ENCODE assay signal across 11 mouse cellular contexts in genomic region chr6:55256500-55257191, GRCm38 (mm10). TPM values are rescaled to one million over a fixed set of nuclear protein-coding genes. Genes with fewer than 3 reads are reported as not detected.
A peak's percentile ranks its signal among the peaks of the same experiment; 100 is the strongest.
DNase-seq lines count a peak whose midpoint lies in the region; ATAC-seq lines count a peak whose summit lies in the region.
"Had no signal": no experiment of that assay in that cellular context is flagged by ENCODE, and none has a peak within 500 bp of the region (broad histone marks: within the 10 kb centered on the region; RNA-seq: fewer than 3 reads in every experiment).

No protein-coding gene starts in this region.

- ATAC-seq in megakaryocyte, adult 5-6 weeks (ENCODE audit: poor library complexity, severe bottlenecking): no peak
- no peak for ATAC-seq in embryonic facial prominence, embryonic 15.5 days (ENCODE audit: insufficient number of reproducible peaks, low FRiP score, low TSS enrichment, low read depth)
- ATAC-seq in midbrain, embryonic 15.5 days (replicated peaks): peak; percentile 81
- no peak for ATAC-seq in megakaryocyte-erythroid progenitor cell, adult 5-6 weeks (replicated peaks; ENCODE audit: low FRiP score, low TSS enrichment, poor library complexity, severe bottlenecking)

- no peak overlapping the region for H3K9ac ChIP-seq in embryonic facial prominence, embryonic 15.5 days
- no peak overlapping the region for H3K9ac ChIP-seq in midbrain, embryonic 15.5 days
- H3K9ac ChIP-seq: midbrain, embryonic 12.5 days had no signal

- H3K36me3 ChIP-seq in megakaryocyte, embryonic 14.5 days (replicated peaks; ENCODE audit: low read length): no peaks in the 10 kb centered on the region
- H3K36me3 ChIP-seq in embryonic facial prominence, embryonic 15.5 days: no peaks in the 10 kb centered on the region
- no peaks in the 10 kb centered on the region for H3K36me3 ChIP-seq in midbrain, embryonic 15.5 days (replicated peaks)
- H3K36me3 ChIP-seq: heart, embryonic 10.5 days had no signal

- H3K4me2 ChIP-seq in embryonic facial prominence, embryonic 15.5 days (replicated peaks): no peak overlapping the region
- no peak overlapping the region for H3K4me2 ChIP-seq in midbrain, embryonic 15.5 days
- H3K4me2 ChIP-seq: midbrain, embryonic 12.5 days had no signal

- H3K27ac ChIP-seq in embryonic facial prominence, embryonic 15.5 days (replicated peaks): peak overlapping the region; percentile 44
- H3K27ac ChIP-seq in midbrain, embryonic 15.5 days: no peak overlapping the region
- H3K27ac ChIP-seq: heart, embryonic 10.5 days; midbrain, embryonic 12.5 days had no signal

- peaks cover 88% of the 10 kb centered on the region for H3K4me1 ChIP-seq in megakaryocyte, embryonic 14.5 days
- peaks cover 53% of the 10 kb centered on the region for H3K4me1 ChIP-seq in embryonic facial prominence, embryonic 15.5 days
- H3K4me1 ChIP-seq in midbrain, embryonic 15.5 days: no peaks in the 10 kb centered on the region
- H3K4me1 ChIP-seq: midbrain, embryonic 12.5 days had no signal

- DNase-seq in urinary bladder, postnatal 10 days (ENCODE audit: low spot score): no peak
- DNase-seq in layer of hippocampus, postnatal 14 days (ENCODE audit: low spot score in 2 of 2): no peak
- DNase-seq: adrenal gland, postnatal 25 days; cerebellum, postnatal 10 days had no signal

- H3K9me3 ChIP-seq in megakaryocyte, embryonic 14.5 days: no peaks in the 10 kb centered on the region
- no peaks in the 10 kb centered on the region for H3K9me3 ChIP-seq in embryonic facial prominence, embryonic 15.5 days (replicated peaks)
- H3K9me3 ChIP-seq in midbrain, embryonic 15.5 days: no peaks in the 10 kb centered on the region
- H3K9me3 ChIP-seq: heart, embryonic 10.5 days; midbrain, embryonic 12.5 days had no signal

- peak overlapping the region; percentile 73 for H3K4me3 ChIP-seq in megakaryocyte, embryonic 14.5 days (replicated peaks)
- H3K4me3 ChIP-seq in embryonic facial prominence, embryonic 15.5 days (replicated peaks): no peak overlapping the region
- H3K4me3 ChIP-seq in midbrain, embryonic 15.5 days: no peak overlapping the region
- H3K4me3 ChIP-seq: heart, embryonic 10.5 days; midbrain, embryonic 12.5 days had no signal

- peaks cover 3% of the 10 kb centered on the region for H3K27me3 ChIP-seq in megakaryocyte, embryonic 14.5 days (replicated peaks)
- H3K27me3 ChIP-seq in embryonic facial prominence, embryonic 15.5 days: no peaks in the 10 kb centered on the region
- H3K27me3 ChIP-seq in midbrain, embryonic 15.5 days (replicated peaks): no peaks in the 10 kb centered on the region
- H3K27me3 ChIP-seq: midbrain, embryonic 12.5 days had no signal

- WGBS in embryonic facial prominence, embryonic 15.5 days: 53% methylated on average over 13 of the region's 13 CpGs
- WGBS in midbrain, embryonic 15.5 days: 76% methylated on average over 13 of the region's 13 CpGs

RNA-seq across cellular contexts. Expression of gene Mindy4, which starts 53.5 kb away (rescaled TPM):
- 0.10 TPM in 1 of 2 replicates, not detected in the other for polyA plus RNA-seq in megakaryocyte, embryonic 14.5 days (2012; ENCODE audit: insufficient read depth, low replicate concordance)
- total RNA-seq in megakaryocyte, adult 5-6 weeks (2015): 0.27 and 0.54 TPM in 2 replicates
- 0.26 and 1.1 TPM in 2 replicates for total RNA-seq in megakaryocyte, adult 5-6 weeks (2017)
- polyA plus RNA-seq in embryonic facial prominence, embryonic 15.5 days (2015; fragmentation: Nextera tagmentation; extraction: Ambion mirVana): 16.5 and 21.4 TPM in 2 replicates
- 11.4 and 13.9 TPM in 2 replicates for polyA plus RNA-seq in midbrain, embryonic 15.5 days (2015; fragmentation: Nextera tagmentation; extraction: Ambion mirVana)
- total RNA-seq in layer of hippocampus, postnatal 14 days (2021): 10 to 100 TPM in 1 of 2 experiments, 1 to 10 TPM in 1; 10.0 to 11.9 TPM
- 2.1 and 5.5 TPM in 2 replicates for total RNA-seq in megakaryocyte-erythroid progenitor cell, adult 5-6 weeks (2014; fragmentation: Nextera tagmentation)
- total RNA-seq in megakaryocyte-erythroid progenitor cell, adult 5-6 weeks (2017): 4.9 and 10.6 TPM in 2 replicates
